Mouse (Mus musculus) ES-E14 (cell line): ENCODE results near the gene Atp6ap1l. TPM values are rescaled to one million over a fixed set of nuclear protein-coding genes. Genes with fewer than 3 reads are reported as not detected.

Source experiments
- DNase-seq: peaks from one replicate; pipeline ENCODE4 v3.0.0-alpha.2; 2013; ENCODE audit warnings: low read depth, low spot score
- H3K27ac ChIP-seq: 2 replicates; pipeline ENCODE4 v1.5.1; 2012; ENCODE audit warnings: low read depth, mild to moderate bottlenecking, low read length, moderate library complexity, mixed read lengths; ENCODE audit not compliant: poor library complexity, insufficient read depth, severe bottlenecking
- H3K36me3 ChIP-seq: 2 replicates; pipeline ENCODE4 v1.6.1; 2012; ENCODE audit warnings: mild to moderate bottlenecking, low read length, moderate library complexity, mixed read lengths; ENCODE audit not compliant: control insufficient read depth, poor library complexity, insufficient read depth, severe bottlenecking
- H3K4me1 ChIP-seq, 2 experiments: fragments of 150-350 bp in 1 of 2; sonication (generic) in 1 of 2; 2 replicates each; pipeline ENCODE4 v1.6.1; 2012; ENCODE audit warnings: low read length in 2 of 2, mild to moderate bottlenecking in 1 of 2, mixed read lengths in 1 of 2; ENCODE audit not compliant: control insufficient read depth in 2 of 2, insufficient read depth in 2 of 2, poor library complexity in 1 of 2
- H3K4me3 ChIP-seq, 2 experiments: fragments of 150-350 bp in 1 of 2; sonication (generic) in 1 of 2; 2 replicates each; pipeline ENCODE4 v1.5.1; 2012; ENCODE audit warnings: low read length in 2 of 2, low read depth in 1 of 2, mild to moderate bottlenecking in 1 of 2, mixed read lengths in 1 of 2; ENCODE audit not compliant: insufficient read depth in 1 of 2, poor library complexity in 1 of 2, severe bottlenecking in 1 of 2
- H3K9ac ChIP-seq: 2 replicates; pipeline ENCODE4 v1.6.1; 2012; ENCODE audit warnings: low read depth, mild to moderate bottlenecking, low read length, mixed read lengths; ENCODE audit not compliant: poor library complexity, insufficient read depth, severe bottlenecking
- H3K9me3 ChIP-seq: fragments of 150-350 bp; sonication (generic); 2 replicates; pipeline ENCODE4 v1.6.1; 2012; ENCODE audit warnings: low read depth, mild to moderate bottlenecking, low read length; ENCODE audit not compliant: control insufficient read depth, insufficient read depth
- CHD2 ChIP-seq: IDR thresholded peaks from 2 replicates; pipeline ENCODE4 v1.6.1; 2014; ENCODE audit warnings: mild to moderate bottlenecking, low read depth, low read length, inconsistent platforms
- HCFC1 ChIP-seq: IDR thresholded peaks from 2 replicates; pipeline ENCODE4 v1.6.1; 2012; ENCODE audit warnings: low read length, inconsistent platforms, borderline replicate concordance; ENCODE audit not compliant: insufficient read depth
- MAFK ChIP-seq: IDR thresholded peaks from 2 replicates; pipeline ENCODE4 v1.6.1; 2014; ENCODE audit warnings: mild to moderate bottlenecking, low read depth, low read length, inconsistent platforms; ENCODE audit not compliant: insufficient read depth
- ZC3H11A ChIP-seq: IDR thresholded peaks from 2 replicates; pipeline ENCODE4 v1.6.1; 2012; ENCODE audit warnings: low read depth, mild to moderate bottlenecking, inconsistent platforms, low read length, borderline replicate concordance
- ZNF384 ChIP-seq: IDR thresholded peaks from 2 replicates; pipeline ENCODE4 v1.6.1; 2012; ENCODE audit warnings: low read depth, low read length, inconsistent platforms
- in situ Hi-C, 2 experiments: fragments of 600-800 bp; cut with MboI; formaldehyde crosslinking; loops; one replicate each; pipeline ENCODE4 v1.15.1; 2025; ENCODE audit warnings: low sequenced_read_pairs in 2 of 2, inconsistent platforms in 1 of 2; ENCODE audit not compliant: unreplicated experiment in 2 of 2
- total RNA-seq: library from RNA; depleted of rRNA; stranded (reverse); fragments of 300-350 nt; gene quantifications from 2 replicates; pipeline ENCODE4 v1.2.3, GENCODE M21; 2012; rRNA removed

The Atp6ap1l gene
- total RNA-seq, result 0.49 TPM in 1 of 2 replicates, not detected in the other

GRCm38 (mm10) chr13:90905176-90905575, at the start of gene Atp6ap1l:
Gene Atp6ap1l, minus strand, starts transcription at chr13:90905355.
- no peak within 1 kb of the TSS for H3K9ac ChIP-seq
- H3K4me3 ChIP-seq, result no peak within 1 kb of the TSS
- no peak for DNase-seq
- TF ChIP-seq CHD2 (no peak), ZNF384 (no peak), MAFK (no peak), ZC3H11A (no peak), HCFC1 (no peak)
- H3K9me3 ChIP-seq, result no peaks in the 10 kb centered on the region
- no peaks in the 10 kb centered on the region for H3K4me1 ChIP-seq
- in situ Hi-C loops, result no loop called here
- no peaks in the 10 kb centered on the region for H3K36me3 ChIP-seq
- H3K27ac ChIP-seq, result no peak within 1 kb of the TSS

DNA sequence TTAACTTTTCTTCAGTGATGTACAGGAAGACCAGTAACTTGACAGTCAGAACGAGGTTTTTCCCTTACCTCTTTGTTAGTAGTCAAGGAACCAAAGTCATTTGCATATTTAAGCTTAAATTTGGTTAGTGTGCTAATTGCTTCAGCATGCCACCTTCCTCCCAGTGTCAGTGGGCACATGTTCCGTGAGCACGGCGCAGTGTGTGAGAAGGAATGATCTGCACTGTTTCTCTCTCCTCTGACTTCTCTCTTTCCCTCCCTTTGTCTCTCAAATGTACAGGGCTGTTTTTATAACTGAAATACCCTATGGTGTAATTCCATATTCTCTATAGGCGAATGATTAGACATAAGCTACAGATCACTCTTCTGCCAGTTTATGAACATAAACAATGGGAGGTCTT, 34.4 kb upstream of the Atp6ap1l start:
- H3K9me3 ChIP-seq, result no peaks in the 10 kb centered on the region
- H3K36me3 ChIP-seq, result no peaks in the 10 kb centered on the region
- no peak overlapping the region for H3K9ac ChIP-seq
- in situ Hi-C loops, result no loop called here
- no peak overlapping the region for H3K4me3 ChIP-seq
- no peak overlapping the region for H3K27ac ChIP-seq
- TF ChIP-seq ZC3H11A (no peak), HCFC1 (no peak), MAFK (no peak), CHD2 (no peak), ZNF384 (no peak)
- H3K4me1 ChIP-seq, result peaks cover 0 to 2% of the 10 kb centered on the region in 2 experiments; a peak in 1 of 4 replicates
- no peak for DNase-seq

DNA sequence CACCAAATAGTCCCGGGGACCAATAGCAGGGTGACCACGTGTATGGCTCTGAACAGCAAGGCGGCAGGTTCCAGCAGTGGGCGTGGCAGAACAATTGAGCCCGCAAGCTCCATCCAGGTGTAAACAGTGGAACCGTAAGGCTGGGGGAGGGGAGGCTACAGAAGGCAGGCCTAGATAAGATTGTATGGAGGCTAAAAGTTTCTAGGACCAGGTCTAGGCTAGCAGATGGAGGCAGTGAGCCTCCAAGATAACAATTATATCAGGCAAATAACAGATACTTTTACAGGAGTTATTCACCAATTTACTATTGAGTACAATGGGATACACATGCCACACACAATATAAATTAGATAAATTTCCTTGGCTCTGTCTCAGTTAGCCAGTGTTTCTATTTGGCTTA, 34.0 kb upstream of the Atp6ap1l start:
- Histone ChIP-seq H3K36me3 (no peaks in the 10 kb centered on the region), H3K4me1 (peaks cover 0 to 2% of the 10 kb centered on the region in 2 experiments; a peak in 1 of 4 replicates), H3K27ac (no peak overlapping the region), H3K4me3 (no peak overlapping the region), H3K9me3 (no peaks in the 10 kb centered on the region), H3K9ac (no peak overlapping the region)
- TF ChIP-seq ZC3H11A (no peak), HCFC1 (no peak), CHD2 (no peak), ZNF384 (no peak), MAFK (no peak)
- in situ Hi-C loops, result no loop called here
- no peak for DNase-seq

DNA sequence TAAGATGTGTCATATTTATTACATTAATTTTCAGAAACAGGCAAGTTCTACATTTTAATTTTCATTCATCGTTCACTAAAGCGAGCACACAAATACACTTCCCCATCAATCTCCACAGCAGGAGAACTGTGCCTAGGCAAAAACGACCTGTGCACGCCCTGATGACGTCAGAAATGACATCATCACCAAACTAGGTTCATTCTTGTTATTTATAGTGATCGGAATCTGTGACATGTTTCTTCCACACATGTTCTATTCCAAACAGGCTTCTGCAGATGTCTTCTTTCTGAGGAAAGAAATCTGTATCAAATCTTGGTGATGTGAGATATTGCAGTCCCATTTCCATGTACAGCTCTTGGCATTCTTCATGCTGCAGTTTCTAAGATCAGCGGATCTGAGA, 30.7 kb upstream of the Atp6ap1l start:
- Histone ChIP-seq H3K9ac (no peak overlapping the region), H3K4me3 (no peak overlapping the region), H3K36me3 (no peaks in the 10 kb centered on the region), H3K27ac (no peak overlapping the region), H3K4me1 (peaks cover 0 to 2% of the 10 kb centered on the region in 2 experiments; a peak in 1 of 4 replicates), H3K9me3 (no peaks in the 10 kb centered on the region)
- TF ChIP-seq CHD2, result no peak
- no peak for TF ChIP-seq ZNF384
- TF ChIP-seq MAFK, result no peak
- no peak for TF ChIP-seq HCFC1
- no peak for TF ChIP-seq ZC3H11A
- no peak for DNase-seq
- in situ Hi-C loops, result no loop called here

GRCm38 (mm10) chr13:90933256-90933655, 28.1 kb upstream of the Atp6ap1l start:
- H3K4me1 ChIP-seq, result no peaks in the 10 kb centered on the region
- H3K27ac ChIP-seq, result no peak overlapping the region
- H3K9me3 ChIP-seq, result no peaks in the 10 kb centered on the region
- no peak for DNase-seq
- no peaks in the 10 kb centered on the region for H3K36me3 ChIP-seq
- no peak for TF ChIP-seq ZC3H11A
- no peak for TF ChIP-seq CHD2
- no peak for TF ChIP-seq ZNF384
- TF ChIP-seq HCFC1, result no peak
- no peak for TF ChIP-seq MAFK
- H3K9ac ChIP-seq, result no peak overlapping the region
- H3K4me3 ChIP-seq, result no peak overlapping the region
- in situ Hi-C loops, result no loop called here
